Mouse (Mus musculus) forebrain, embryonic 10.5 days (tissue): ENCODE data around the gene Cntnap2. TPM values are rescaled to one million over a fixed set of nuclear protein-coding genes. Genes with fewer than 3 reads are reported as not detected.

Experiments
- DNase-seq: peaks from one replicate; pipeline ENCODE4 v3.0.0-alpha.2; 2017; ENCODE audit warnings: low spot score; ENCODE audit errors: extremely low spot score
- H3K27ac ChIP-seq: fragments of 300-500 bp; sonication (generic); 2 replicates; pipeline ENCODE4 v1.5.1; 2016; ENCODE audit warnings: mild to moderate bottlenecking
- H3K27me3 ChIP-seq: fragments of 300-500 bp; sonication (generic); 2 replicates; pipeline ENCODE4 v1.6.1; 2016; ENCODE audit warnings: mild to moderate bottlenecking; ENCODE audit not compliant: poor library complexity, severe bottlenecking
- H3K36me3 ChIP-seq: fragments of 300-500 bp; sonication (generic); replicated peaks from 2 replicates; pipeline ENCODE4 v1.6.1; 2016; ENCODE audit warnings: mild to moderate bottlenecking, moderate library complexity
- H3K4me1 ChIP-seq: fragments of 300-500 bp; sonication (generic); 2 replicates; pipeline ENCODE4 v1.6.1; 2016
- H3K4me3 ChIP-seq: fragments of 300-500 bp; sonication (generic); 2 replicates; pipeline ENCODE4 v1.5.1; 2016; ENCODE audit warnings: mild to moderate bottlenecking, moderate library complexity
- H3K9me3 ChIP-seq: fragments of 300-500 bp; sonication (generic); 2 replicates; pipeline ENCODE4 v1.6.1; 2016; ENCODE audit warnings: mild to moderate bottlenecking, moderate library complexity
- WGBS: fragments of 180-500 bp; shearing (Covaris S2); methylation state at CpG from one replicate; pipeline ENCODE4 v1.1.7; 2016; 5-methylcytosine and 5-hydroxymethylcytosine counted together
- polyA plus RNA-seq: library from polyadenylated mRNA; unstranded; fragments of >200 nt; fragmentation: Nextera tagmentation; extraction: Ambion mirVana; gene quantifications from 2 replicates; pipeline ENCODE4 v1.2.1, GENCODE M21; 2016

Gene Cntnap2
- polyA plus RNA-seq, 1 experiment from 2014 or later: 89.3 TPM

DNA sequence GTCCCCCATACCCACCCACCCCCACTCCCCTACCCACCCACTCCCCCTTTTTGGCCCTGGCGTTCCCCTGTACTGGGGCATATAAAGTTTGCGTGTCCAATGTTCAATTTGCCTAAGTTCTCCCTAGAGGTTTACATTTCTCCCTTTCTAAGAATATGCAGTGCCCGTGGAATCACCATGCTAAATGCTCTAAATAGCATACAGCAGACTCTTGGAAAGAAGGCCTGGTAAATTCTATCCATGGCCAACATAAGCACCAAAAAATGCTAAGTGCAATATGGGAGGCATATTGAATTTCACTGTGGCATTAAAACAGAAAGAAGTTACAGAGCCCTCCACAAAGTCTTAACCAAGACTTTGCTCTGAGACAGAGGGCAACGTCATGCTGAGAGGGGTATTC lies 177.4 kb downstream of the Cntnap2 start:
- 99% methylated on average over 4 of the region's 4 CpGs for WGBS
- H3K27me3 ChIP-seq: no peaks in the 10 kb centered on the region
- no peaks in the 10 kb centered on the region for H3K9me3 ChIP-seq
- H3K36me3 ChIP-seq: no peaks in the 10 kb centered on the region
- H3K27ac ChIP-seq: no peak overlapping the region
- H3K4me3 ChIP-seq: no peak overlapping the region
- DNase-seq: no peak
- H3K4me1 ChIP-seq: peaks cover 6% of the 10 kb centered on the region; the same call in 1 of the 2 replicates

DNA sequence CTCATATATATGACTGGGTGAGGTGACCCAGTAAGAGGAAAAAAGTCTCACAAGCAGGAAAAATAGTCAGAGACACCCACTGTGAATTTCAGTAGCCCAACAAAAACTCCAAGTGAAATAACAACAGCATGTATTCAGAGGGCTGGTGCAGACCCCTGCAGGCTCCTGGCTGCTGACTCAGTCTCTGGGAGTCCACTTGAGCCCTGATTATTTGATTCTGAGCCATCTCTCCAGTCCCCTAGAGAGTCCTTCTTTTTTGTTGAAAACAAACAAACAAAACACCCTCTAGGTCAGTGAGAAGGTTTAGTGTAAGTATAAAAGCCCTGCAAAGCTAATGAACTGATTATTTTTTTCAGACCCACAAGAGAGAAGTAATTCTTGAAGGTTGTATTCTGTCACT lies 179.0 kb downstream of the Cntnap2 start:
- Histone ChIP-seq H3K36me3 (no peaks in the 10 kb centered on the region), H3K27ac (no peak overlapping the region), H3K4me3 (no peak overlapping the region), H3K27me3 (no peaks in the 10 kb centered on the region), H3K9me3 (no peaks in the 10 kb centered on the region), H3K4me1 (peaks cover 6% of the 10 kb centered on the region; the same call in 1 of the 2 replicates)
- no peak for DNase-seq

DNA sequence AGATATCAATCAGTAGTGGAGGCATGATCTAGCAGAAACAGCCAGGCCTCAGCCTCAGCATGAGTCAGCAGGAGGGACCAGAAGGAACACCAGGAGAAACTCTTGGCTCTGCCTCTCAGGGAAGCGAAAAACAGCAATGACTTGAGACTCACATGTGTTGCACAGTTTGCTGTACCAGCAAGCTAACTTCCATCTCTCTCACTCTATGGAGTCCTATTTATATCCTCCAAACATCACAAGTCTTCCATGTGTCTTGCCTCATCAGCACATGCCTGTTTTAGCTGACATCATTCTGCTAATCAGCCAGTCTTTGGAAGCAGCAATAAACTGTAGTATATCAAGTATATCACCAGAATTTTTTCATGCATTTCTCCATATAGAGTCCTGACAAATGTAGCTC lies 182.1 kb downstream of the Cntnap2 start:
- 88% methylated on average over 1 of the region's 1 CpGs for WGBS
- H3K9me3 ChIP-seq: no peaks in the 10 kb centered on the region
- DNase-seq: no peak

DNA sequence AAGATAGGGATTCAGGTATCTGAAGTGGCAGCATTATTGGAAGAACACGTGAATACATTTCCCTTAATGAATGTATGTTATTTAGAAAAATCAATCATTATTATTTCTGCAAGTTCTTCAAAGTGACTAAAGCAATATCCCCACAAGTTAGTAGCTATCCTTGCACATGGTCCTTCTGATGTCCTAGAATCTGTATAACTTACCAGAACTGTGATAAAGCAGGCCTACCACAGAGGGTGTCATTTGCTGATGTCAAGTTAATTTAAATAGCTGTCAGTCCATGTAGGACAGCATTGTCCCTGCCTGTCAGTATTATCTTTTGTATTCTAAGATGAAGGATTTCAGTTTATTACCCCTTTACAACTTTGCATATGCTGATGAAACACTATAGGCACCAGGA lies 185.5 kb downstream of the Cntnap2 start:
- Histone ChIP-seq H3K27ac (no peak overlapping the region), H3K27me3 (no peaks in the 10 kb centered on the region), H3K4me3 (no peak overlapping the region), H3K9me3 (no peaks in the 10 kb centered on the region), H3K36me3 (no peaks in the 10 kb centered on the region), H3K4me1 (no peaks in the 10 kb centered on the region)
- no peak for DNase-seq
- WGBS: 72% methylated on average over 1 of the region's 1 CpGs

More for the DNA sequence above, 182.1 kb downstream of the Cntnap2 start:
- H3K27me3 ChIP-seq: no peaks in the 10 kb centered on the region
- no peak overlapping the region for H3K27ac ChIP-seq
- no peak overlapping the region for H3K4me3 ChIP-seq
- H3K4me1 ChIP-seq: peaks cover 6% of the 10 kb centered on the region; the same call in 1 of the 2 replicates
- H3K36me3 ChIP-seq: no peaks in the 10 kb centered on the region

DNA sequence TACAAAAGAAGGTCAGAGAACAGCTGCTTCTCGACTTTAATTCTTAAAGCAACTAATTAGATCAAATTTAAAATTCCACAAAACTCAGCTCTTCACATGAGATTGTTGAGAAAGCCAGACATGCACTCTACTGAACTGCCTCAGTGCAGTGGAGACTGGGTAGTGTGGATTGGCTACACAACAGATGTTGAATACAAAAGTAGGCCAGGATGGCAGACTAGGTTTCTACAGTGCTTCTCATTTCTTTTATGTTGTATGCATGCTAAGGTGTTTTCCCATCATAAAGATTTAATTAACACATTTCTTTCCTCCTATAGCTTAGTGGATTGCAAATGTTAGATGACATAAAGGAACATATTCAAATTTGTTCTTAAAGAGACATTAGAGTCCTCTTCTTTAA lies 198.9 kb downstream of the Cntnap2 start:
- no peaks in the 10 kb centered on the region for H3K9me3 ChIP-seq
- 86% methylated on average over 1 of the region's 1 CpGs for whole genome bisulfite sequencing
- H3K27me3 ChIP-seq: no peaks in the 10 kb centered on the region
- H3K36me3 ChIP-seq: no peaks in the 10 kb centered on the region
- H3K27ac ChIP-seq: no peak overlapping the region
- no peaks in the 10 kb centered on the region for H3K4me1 ChIP-seq
- H3K4me3 ChIP-seq: no peak overlapping the region
- DNase-seq: no peak

DNA sequence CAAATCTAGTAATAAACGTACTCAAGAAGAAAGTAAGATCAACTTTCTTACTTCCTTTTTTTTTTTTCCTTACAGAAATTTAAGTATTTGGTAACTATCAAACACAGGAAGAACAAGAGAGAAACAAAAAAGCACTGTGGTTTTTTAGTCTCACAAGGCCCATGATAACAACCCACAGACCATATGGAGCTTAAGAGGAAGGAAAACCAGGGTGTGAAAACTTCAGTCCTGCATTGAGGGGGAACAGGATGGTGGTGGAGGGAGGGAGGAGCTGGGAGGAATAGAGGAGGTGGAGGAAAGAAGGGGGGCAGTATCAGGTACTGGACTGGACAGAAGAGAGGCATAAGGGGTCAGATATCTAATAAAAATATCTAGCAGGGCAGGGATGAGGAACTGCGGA lies 212.4 kb downstream of the Cntnap2 start:
- no peak overlapping the region for H3K27ac ChIP-seq
- no peaks in the 10 kb centered on the region for H3K36me3 ChIP-seq
- H3K9me3 ChIP-seq: no peaks in the 10 kb centered on the region
- H3K27me3 ChIP-seq: no peaks in the 10 kb centered on the region
- DNase-seq: no peak
- no peak overlapping the region for H3K4me3 ChIP-seq
- no peaks in the 10 kb centered on the region for H3K4me1 ChIP-seq
- 94% methylated on average over 2 of the region's 2 CpGs for WGBS

DNA sequence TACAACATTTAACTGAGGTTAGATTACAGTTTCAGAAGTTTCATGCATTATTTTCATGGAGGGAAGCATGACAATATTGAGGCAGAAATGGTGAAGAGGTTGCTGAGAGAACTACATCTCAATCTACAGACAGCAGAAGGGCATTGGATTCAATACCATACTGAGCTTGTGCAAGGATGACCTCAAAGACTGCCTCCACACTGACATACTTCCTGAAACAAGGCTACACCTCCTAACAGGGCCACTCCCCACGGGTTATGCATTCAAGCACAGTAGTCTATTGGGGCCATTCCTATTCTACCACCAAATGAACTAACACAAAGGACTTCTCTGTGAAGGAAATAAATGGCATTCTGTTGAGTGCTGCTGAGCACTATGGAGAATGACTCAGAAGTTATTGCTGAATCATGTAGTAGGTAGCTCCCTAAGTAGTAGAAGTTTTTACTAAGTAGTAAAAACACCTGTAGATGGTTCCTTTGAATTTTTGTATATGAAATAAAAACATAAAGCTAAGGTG lies 214.2 kb downstream of the Cntnap2 start:
- H3K27me3 ChIP-seq: no peaks in the 10 kb centered on the region
- DNase-seq: no peak
- WGBS: 55% methylated on average over 1 of the region's 1 CpGs
- no peak overlapping the region for H3K4me3 ChIP-seq
- H3K27ac ChIP-seq: no peak overlapping the region
- H3K4me1 ChIP-seq: no peaks in the 10 kb centered on the region
- H3K36me3 ChIP-seq: no peaks in the 10 kb centered on the region
- H3K9me3 ChIP-seq: no peaks in the 10 kb centered on the region

DNA sequence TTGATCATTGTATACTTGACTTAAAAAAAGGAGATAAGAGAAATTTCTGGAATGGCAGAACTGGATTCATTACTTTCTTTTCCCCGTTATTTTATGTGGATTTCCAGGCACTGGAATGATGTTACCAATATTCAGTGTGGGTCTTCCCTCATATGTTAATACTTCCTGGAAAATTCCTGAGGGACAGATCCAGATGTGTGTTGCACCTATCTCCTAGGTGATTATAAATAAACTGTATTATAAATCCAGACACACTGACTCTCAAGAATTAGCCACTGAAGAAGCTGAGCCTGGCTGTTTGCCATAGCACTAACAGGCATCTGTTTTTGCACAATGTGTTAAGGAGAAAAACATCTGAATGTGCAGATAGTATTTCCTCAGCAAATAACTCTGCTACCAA lies 231.0 kb downstream of the Cntnap2 start:
- 84% methylated on average over 1 of the region's 1 CpGs for WGBS

DNA sequence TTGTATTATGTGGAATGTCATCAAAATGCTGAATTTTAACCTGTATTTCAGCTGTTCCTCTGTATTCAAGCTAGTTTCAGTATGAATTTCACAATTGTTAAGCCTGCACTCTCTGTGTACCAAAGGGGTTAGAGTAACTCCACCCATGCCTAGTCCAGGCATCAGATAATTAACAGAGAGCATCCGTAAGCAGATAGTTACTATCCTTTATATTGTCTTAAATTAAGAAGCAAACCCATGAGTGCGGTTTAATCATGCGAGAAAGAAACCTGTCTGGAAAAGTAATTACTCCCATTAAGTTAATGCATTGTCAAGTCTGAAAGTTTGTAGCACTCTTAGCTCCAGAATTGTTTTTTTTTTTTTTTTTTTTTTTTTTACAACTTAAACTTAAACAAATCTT lies 258.3 kb downstream of the Cntnap2 start:
- Histone ChIP-seq H3K4me1 (no peaks in the 10 kb centered on the region), H3K27me3 (no peaks in the 10 kb centered on the region), H3K27ac (no peak overlapping the region), H3K4me3 (no peak overlapping the region), H3K9me3 (no peaks in the 10 kb centered on the region), H3K36me3 (no peaks in the 10 kb centered on the region)
- WGBS: 87% methylated on average over 3 of the region's 3 CpGs
- no peak for DNase-seq

More for the DNA sequence above, 231.0 kb downstream of the Cntnap2 start:
- peaks cover 6% of the 10 kb centered on the region; the same call in 1 of the 2 replicates for H3K4me1 ChIP-seq
- H3K9me3 ChIP-seq: no peaks in the 10 kb centered on the region
- no peak overlapping the region for H3K4me3 ChIP-seq
- no peak overlapping the region for H3K27ac ChIP-seq
- DNase-seq: no peak
- H3K27me3 ChIP-seq: no peaks in the 10 kb centered on the region
- no peaks in the 10 kb centered on the region for H3K36me3 ChIP-seq

DNA sequence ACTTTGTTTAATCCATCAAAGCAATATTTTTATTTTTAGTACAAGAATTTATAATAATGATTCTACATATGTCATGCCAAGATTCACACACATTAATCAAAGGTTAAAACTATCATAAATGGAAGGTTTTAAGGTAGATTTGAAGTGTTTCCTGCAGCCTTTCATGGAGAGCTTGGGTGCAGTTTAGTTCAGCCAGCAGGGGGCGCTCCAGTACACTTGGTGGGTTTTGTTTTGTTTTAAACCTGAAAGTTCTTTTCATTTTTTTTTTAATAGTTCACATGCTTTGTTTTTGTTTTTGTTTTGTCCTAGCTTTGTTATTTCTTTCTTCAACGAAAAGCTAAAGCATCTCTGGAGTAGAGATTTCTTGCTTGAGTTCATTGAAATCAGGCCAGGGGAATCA lies 264.3 kb downstream of the Cntnap2 start:
- Histone ChIP-seq H3K4me3 (no peak overlapping the region), H3K36me3 (no peaks in the 10 kb centered on the region), H3K9me3 (no peaks in the 10 kb centered on the region), H3K27me3 (no peaks in the 10 kb centered on the region), H3K4me1 (no peaks in the 10 kb centered on the region), H3K27ac (no peak overlapping the region)
- 8% methylated on average over 2 of the region's 2 CpGs for WGBS
- DNase-seq: peak; percentile 42

DNA sequence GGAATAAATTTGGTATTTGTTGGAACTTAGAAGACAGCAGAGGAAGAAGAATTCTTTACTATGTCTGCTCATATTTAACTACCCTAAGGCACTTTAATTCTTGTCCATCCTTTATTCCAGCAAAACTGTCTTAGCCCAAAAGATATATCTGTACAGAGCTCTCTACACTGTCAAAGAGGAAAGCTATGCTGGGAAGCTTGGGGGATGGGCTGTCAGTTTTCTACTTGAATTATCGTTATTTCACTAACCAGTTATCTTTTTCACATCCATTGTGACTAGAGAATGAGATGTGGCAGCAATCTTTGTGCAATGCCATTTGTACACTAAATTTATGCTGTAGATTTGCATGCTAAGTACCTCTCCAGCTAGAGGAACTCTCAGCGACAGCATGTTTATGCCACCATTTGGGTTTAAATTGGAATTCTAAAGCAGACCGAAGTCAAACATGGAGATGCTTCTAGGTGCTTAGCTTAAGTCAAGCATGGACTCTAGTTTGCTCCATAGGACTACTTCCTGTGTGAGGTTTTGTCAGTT lies 268.9 kb downstream of the Cntnap2 start:
- Histone ChIP-seq H3K27ac (no peak overlapping the region), H3K9me3 (no peaks in the 10 kb centered on the region), H3K4me3 (no peak overlapping the region), H3K36me3 (no peaks in the 10 kb centered on the region), H3K4me1 (no peaks in the 10 kb centered on the region), H3K27me3 (no peaks in the 10 kb centered on the region)
- DNase-seq: no peak
- 92% methylated on average over 3 of the region's 3 CpGs for WGBS

DNA sequence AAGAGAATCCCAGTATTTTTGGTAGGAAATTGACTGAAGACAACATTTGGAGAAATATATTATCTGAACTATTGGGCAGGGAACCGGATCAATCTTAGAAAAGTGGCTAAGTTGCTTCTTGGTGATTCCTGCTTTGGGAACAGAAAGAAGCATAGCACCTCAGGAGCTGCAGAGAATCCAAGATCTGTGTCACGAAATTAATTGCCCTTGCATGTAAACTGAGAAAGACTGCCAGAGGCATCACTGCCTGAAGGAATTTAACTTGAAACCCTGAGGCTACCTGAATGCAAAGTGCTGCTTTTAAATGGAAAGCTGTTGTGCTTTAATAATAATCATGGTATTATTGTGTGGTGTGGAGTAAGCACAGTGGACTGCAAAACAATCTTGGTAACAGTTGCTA lies 286.2 kb downstream of the Cntnap2 start:
- no peak overlapping the region for H3K4me3 ChIP-seq
- DNase-seq: no peak
- 72% methylated on average over 2 of the region's 2 CpGs for WGBS

DNA sequence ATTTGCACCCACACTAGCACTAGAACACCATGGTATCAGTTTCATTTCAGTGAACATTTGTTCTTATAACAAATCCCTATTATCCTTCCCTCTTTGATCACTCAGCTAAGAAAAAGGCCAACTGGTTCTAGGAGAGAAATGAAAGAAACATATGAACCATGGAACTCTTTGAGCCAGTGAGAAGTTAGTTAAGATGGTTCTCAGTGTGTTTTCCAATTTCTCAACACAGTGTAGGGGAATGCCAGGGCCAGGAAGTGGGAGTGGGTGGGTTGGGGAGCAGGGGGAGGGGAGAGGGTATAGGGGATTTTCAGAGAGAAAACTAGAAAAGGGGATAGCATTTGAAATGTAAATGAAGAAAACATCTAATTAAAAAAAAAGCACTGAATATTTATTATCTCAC lies 286.8 kb downstream of the Cntnap2 start:
- DNase-seq: no peak
- Histone ChIP-seq H3K27ac (no peak overlapping the region), H3K4me3 (no peak overlapping the region), H3K4me1 (no peaks in the 10 kb centered on the region), H3K9me3 (no peaks in the 10 kb centered on the region), H3K27me3 (no peaks in the 10 kb centered on the region), H3K36me3 (no peaks in the 10 kb centered on the region)

More for the DNA sequence above, 286.2 kb downstream of the Cntnap2 start:
- Histone ChIP-seq H3K27ac (no peak overlapping the region), H3K27me3 (no peaks in the 10 kb centered on the region), H3K36me3 (no peaks in the 10 kb centered on the region), H3K4me1 (no peaks in the 10 kb centered on the region), H3K9me3 (no peaks in the 10 kb centered on the region)

DNA sequence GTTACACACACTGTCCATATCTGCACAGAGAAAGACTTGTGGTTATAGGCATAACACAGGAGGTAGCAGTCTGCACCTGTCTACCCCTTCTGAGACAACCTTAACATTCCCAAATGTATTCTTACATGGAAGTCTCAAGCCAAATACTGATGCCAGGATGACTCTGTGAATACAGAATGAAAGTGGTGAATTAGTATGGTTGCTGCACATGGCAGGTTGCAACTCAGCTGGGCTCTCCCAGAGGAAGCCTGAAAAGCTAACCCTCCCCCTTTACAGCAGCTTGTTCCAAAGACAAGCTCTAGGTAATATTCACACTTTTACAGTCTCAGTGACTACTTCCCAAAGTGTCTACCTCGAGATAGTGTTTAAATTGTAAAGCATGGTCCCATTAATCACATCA lies 307.3 kb downstream of the Cntnap2 start:
- WGBS: 61% methylated on average over 1 of the region's 1 CpGs

More for the DNA sequence above, 307.3 kb downstream of the Cntnap2 start:
- Histone ChIP-seq H3K36me3 (no peaks in the 10 kb centered on the region), H3K27ac (no peak overlapping the region), H3K27me3 (no peaks in the 10 kb centered on the region), H3K4me3 (no peak overlapping the region), H3K9me3 (no peaks in the 10 kb centered on the region), H3K4me1 (no peaks in the 10 kb centered on the region)
- DNase-seq: no peak
